Mouse (Mus musculus): ENCODE measurements around the gene Dhdh. TPM values are rescaled to one million over a fixed set of nuclear protein-coding genes. Genes with fewer than 3 reads are reported as not detected.
A peak's percentile ranks its signal among the peaks of the same experiment; 100 is the strongest.

Dhdh gene
- polyA plus RNA-seq, 1 experiment from 2014 or later = 3.5 TPM

- no peaks in the 10 kb centered on the region for H3K27me3 ChIP-seq (ENCODE audit: control insufficient read depth, insufficient read depth, low read length)
- no peaks in the 10 kb centered on the region for H3K9me3 ChIP-seq (ENCODE audit: control insufficient read depth, low read length)
- H3K4me1 ChIP-seq (ENCODE audit: control insufficient read depth, insufficient read depth, low read length) = peaks cover 35% of the 10 kb centered on the region
- peak; percentile 0; the same call in 1 of the 2 replicates for ATAC-seq (ENCODE audit: low FRiP score, low TSS enrichment)
- peak overlapping the region; percentile 75 for H3K9ac ChIP-seq (ENCODE audit: low read depth, low read length)
- H3K36me3 ChIP-seq (ENCODE audit: control insufficient read depth, insufficient read depth, low read length) = peaks cover 26% of the 10 kb centered on the region
- under 1% methylated on average over 16 of the region's 16 CpGs for WGBS
- peak overlapping the region; percentile 94 for H3K4me3 ChIP-seq (ENCODE audit: low read length)
- H3K4me2 ChIP-seq (replicated peaks; ENCODE audit: low read depth, low read length) = peak overlapping the region; percentile 65
- H3K27ac ChIP-seq (ENCODE audit: low read depth, low read length) = peak overlapping the region; percentile 48; the same call in 1 of the 2 replicates
Measured at GRCm38 (mm10) chr7:45435038-45435437, 53.6 kb downstream of the Dhdh start.

DNA sequence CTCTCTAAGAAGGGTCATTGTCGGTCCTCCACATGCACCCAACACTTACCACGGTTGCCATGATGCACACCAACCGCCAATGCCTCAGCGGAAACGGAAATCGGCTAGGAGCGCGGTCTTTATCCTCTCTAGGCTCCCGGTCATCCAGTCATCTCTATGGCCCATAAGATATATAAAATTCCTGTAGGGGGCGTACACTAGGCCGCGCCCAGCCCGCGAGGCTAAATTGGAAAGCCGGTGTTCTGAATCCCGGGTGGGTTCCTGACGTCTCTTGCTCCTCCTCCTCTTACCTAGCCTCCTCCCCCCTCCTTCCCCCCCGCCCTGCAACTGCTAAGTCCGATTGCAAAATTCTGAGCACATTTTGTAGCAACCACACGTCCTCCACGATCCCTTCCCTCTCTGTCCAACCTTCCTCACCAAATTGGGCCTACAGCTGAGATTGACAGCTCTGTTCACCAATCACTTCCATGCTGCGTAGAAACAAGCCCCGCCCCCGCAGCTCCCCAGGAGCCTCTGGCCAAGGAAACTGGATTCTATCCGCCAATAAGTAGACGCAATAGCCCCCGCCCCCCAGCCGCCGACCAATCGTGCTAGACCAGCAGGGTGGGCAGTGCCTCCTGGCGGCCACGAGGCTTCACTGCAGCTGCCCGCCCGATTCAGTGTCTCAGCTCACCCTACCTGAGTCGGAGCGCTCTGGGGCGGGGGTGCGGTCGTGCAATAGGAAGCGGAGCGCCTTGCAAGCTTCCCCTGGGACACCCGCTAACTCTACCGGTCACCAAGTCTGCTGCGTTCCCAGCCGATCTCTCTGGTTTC lies 54.2 kb downstream of the Dhdh start, which contains the start of gene Gys1:
Gene Gys1 (plus strand): TSS at position 642 of the 813 bp plus-strand sequence.
- Histone ChIP-seq H3K36me3 (ENCODE audit: control insufficient read depth, insufficient read depth, low read length) (peaks cover 28% of the 10 kb centered on the region), H3K9me3 (ENCODE audit: control insufficient read depth, low read length) (no peaks in the 10 kb centered on the region), H3K4me2 (replicated peaks; ENCODE audit: low read depth, low read length) (peak within 1 kb of the TSS; percentile 97), H3K4me1 (ENCODE audit: control insufficient read depth, insufficient read depth, low read length) (peaks cover 35% of the 10 kb centered on the region), H3K27ac (ENCODE audit: low read depth, low read length) (peak within 1 kb of the TSS; percentile 86), H3K27me3 (ENCODE audit: control insufficient read depth, insufficient read depth, low read length) (no peaks in the 10 kb centered on the region), H3K4me3 (ENCODE audit: low read length) (peak within 1 kb of the TSS; percentile 94), H3K9ac (ENCODE audit: low read depth, low read length) (peak within 1 kb of the TSS; percentile 82)
- ATAC-seq (ENCODE audit: low FRiP score, low TSS enrichment) = peak; percentile 97
- WGBS = under 1% methylated on average over 45 of the region's 45 CpGs

DNA sequence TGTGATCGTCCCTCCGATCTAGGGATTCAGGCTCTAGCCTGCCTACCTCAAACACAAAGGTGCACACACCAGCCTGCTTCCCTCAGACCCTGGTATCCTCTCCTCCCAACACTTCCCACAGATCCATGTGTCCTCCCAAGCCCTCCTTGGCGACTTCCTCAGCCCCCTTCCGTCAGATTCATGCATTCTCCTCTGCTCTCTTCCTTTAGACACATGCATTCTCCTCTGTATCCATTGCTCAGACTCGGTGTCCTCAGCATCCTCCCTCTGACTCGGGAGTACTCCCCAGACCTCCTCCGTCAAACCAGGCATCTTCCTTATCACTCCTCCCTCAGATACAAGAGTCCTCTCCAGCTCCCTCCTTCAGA lies 54.8 kb downstream of the Dhdh start:
- Histone ChIP-seq H3K4me3 (ENCODE audit: low read length) (peak overlapping the region; percentile 94), H3K4me1 (ENCODE audit: control insufficient read depth, insufficient read depth, low read length) (peaks cover 35% of the 10 kb centered on the region)

DNA sequence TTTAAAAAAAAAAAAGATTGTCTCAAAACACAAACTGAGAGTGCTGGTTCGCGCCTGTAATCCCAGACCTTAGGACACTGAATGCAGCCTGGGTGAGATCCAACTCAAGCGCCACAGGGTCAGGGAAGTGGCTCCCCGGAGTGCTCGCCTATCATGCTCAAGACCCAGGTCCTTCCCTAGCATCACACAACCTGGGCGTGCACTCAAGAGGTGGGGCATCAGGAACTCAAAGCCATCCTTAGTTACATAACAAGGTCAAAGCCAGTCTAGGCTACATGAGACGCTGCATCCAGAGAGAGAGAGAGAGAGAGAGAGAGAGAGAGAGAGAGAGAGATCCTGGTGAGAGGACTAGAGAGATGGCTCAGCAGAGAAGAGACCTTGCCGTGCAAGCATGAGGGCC lies 62.0 kb downstream of the Dhdh start:
- 93% methylated on average over 8 of the region's 8 CpGs for WGBS
- peaks cover 92% of the 10 kb centered on the region for H3K36me3 ChIP-seq (ENCODE audit: control insufficient read depth, insufficient read depth, low read length)
- ATAC-seq (ENCODE audit: low FRiP score, low TSS enrichment) = no peak
- no peaks in the 10 kb centered on the region for H3K27me3 ChIP-seq (ENCODE audit: control insufficient read depth, insufficient read depth, low read length)
- no peak overlapping the region for H3K9ac ChIP-seq (ENCODE audit: low read depth, low read length)
- H3K9me3 ChIP-seq (ENCODE audit: control insufficient read depth, low read length) = no peaks in the 10 kb centered on the region
- H3K4me3 ChIP-seq (ENCODE audit: low read length) = no peak overlapping the region
- H3K4me2 ChIP-seq (replicated peaks; ENCODE audit: low read depth, low read length) = no peak overlapping the region
- no peaks in the 10 kb centered on the region for H3K4me1 ChIP-seq (ENCODE audit: control insufficient read depth, insufficient read depth, low read length)
- no peak overlapping the region for H3K27ac ChIP-seq (ENCODE audit: low read depth, low read length)

More for the DNA sequence above, 54.8 kb downstream of the Dhdh start:
- Histone ChIP-seq H3K27me3 (ENCODE audit: control insufficient read depth, insufficient read depth, low read length) (no peaks in the 10 kb centered on the region), H3K4me2 (replicated peaks; ENCODE audit: low read depth, low read length) (peak overlapping the region; percentile 97), H3K9me3 (ENCODE audit: control insufficient read depth, low read length) (no peaks in the 10 kb centered on the region), H3K36me3 (ENCODE audit: control insufficient read depth, insufficient read depth, low read length) (peaks cover 34% of the 10 kb centered on the region), H3K27ac (ENCODE audit: low read depth, low read length) (peak overlapping the region; percentile 86; the same call in 1 of the 2 replicates), H3K9ac (ENCODE audit: low read depth, low read length) (peak overlapping the region; percentile 82)
- 1% methylated on average over 7 of the region's 7 CpGs for WGBS
- ATAC-seq (ENCODE audit: low FRiP score, low TSS enrichment) = no peak

DNA sequence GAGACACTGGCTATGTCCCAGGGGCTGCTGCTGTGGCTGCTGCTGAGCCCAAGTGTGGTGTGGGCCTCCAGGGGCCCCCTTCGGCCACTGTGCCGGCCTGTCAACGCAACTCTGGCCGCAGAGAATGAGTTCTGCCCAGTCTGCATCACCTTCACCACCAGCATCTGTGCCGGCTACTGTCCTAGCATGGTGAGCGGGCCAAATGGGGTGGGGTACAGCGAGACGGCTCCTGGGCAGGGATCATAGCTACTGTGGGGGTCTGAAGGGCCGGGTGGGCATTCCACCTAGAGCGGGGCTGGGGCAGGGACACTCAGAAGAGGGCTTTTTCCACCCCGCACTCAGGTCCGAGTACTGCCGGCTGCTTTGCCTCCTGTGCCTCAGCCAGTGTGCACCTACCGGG lies 67.4 kb downstream of the Dhdh start:
- Histone ChIP-seq H3K36me3 (ENCODE audit: control insufficient read depth, insufficient read depth, low read length) (peaks cover 54% of the 10 kb centered on the region), H3K27me3 (ENCODE audit: control insufficient read depth, insufficient read depth, low read length) (peaks cover 27% of the 10 kb centered on the region), H3K4me2 (replicated peaks; ENCODE audit: low read depth, low read length) (no peak overlapping the region), H3K27ac (ENCODE audit: low read depth, low read length) (no peak overlapping the region), H3K9me3 (ENCODE audit: control insufficient read depth, low read length) (no peaks in the 10 kb centered on the region), H3K4me3 (ENCODE audit: low read length) (no peak overlapping the region), H3K4me1 (ENCODE audit: control insufficient read depth, insufficient read depth, low read length) (peaks cover 8% of the 10 kb centered on the region), H3K9ac (ENCODE audit: low read depth, low read length) (no peak overlapping the region)
- 89% methylated on average over 13 of the region's 14 CpGs for WGBS
- no peak for ATAC-seq (ENCODE audit: low FRiP score, low TSS enrichment)

Small RNA genes lying within 50 kb of the gene (microRNA-seq; reads per million reads assigned to microRNA genes)
- gene Gm22133 = not detected

Other genes with a start within 250 kb of the Dhdh start
- gene Cd37, start 249.7 kb downstream of the Dhdh start, polyA plus RNA-seq (2014; fragmentation: Nextera tagmentation; extraction: Ambion mirVana) = 0.60 and 1.2 TPM in 2 replicates
- gene Slc6a16, start 247.7 kb downstream of the Dhdh start, polyA plus RNA-seq (2014; fragmentation: Nextera tagmentation; extraction: Ambion mirVana) = 0.18 and 0.20 TPM in 2 replicates
- not detected in 2 replicates for gene Slc6a21, start 211.3 kb downstream of the Dhdh start, polyA plus RNA-seq (2014; fragmentation: Nextera tagmentation; extraction: Ambion mirVana)
- gene Trpm4, start 155.0 kb downstream of the Dhdh start, polyA plus RNA-seq (2014; fragmentation: Nextera tagmentation; extraction: Ambion mirVana) = 10.1 and 11.3 TPM in 2 replicates
- gene Hrc, start 153.5 kb downstream of the Dhdh start, polyA plus RNA-seq (2014; fragmentation: Nextera tagmentation; extraction: Ambion mirVana) = 1.5 and 2.7 TPM in 2 replicates
- gene Ppfia3, start 121.8 kb downstream of the Dhdh start, polyA plus RNA-seq (2014; fragmentation: Nextera tagmentation; extraction: Ambion mirVana) = 6.7 and 7.6 TPM in 2 replicates
- 0.57 and 0.66 TPM in 2 replicates for gene Lin7b, start 118.2 kb downstream of the Dhdh start, polyA plus RNA-seq (2014; fragmentation: Nextera tagmentation; extraction: Ambion mirVana)
- gene Snrnp70, start 93.1 kb downstream of the Dhdh start, polyA plus RNA-seq (2014; fragmentation: Nextera tagmentation; extraction: Ambion mirVana) = 100 and 171 TPM in 2 replicates
- not detected in 2 replicates for gene Kcna7, start 83.2 kb downstream of the Dhdh start, polyA plus RNA-seq (2014; fragmentation: Nextera tagmentation; extraction: Ambion mirVana)
- gene Ntf5, start 75.1 kb downstream of the Dhdh start, polyA plus RNA-seq (2014; fragmentation: Nextera tagmentation; extraction: Ambion mirVana) = 1.3 and 1.4 TPM in 2 replicates
- not detected in 2 replicates for gene Lhb, start 68.0 kb downstream of the Dhdh start, polyA plus RNA-seq (2014; fragmentation: Nextera tagmentation; extraction: Ambion mirVana)
- 21.4 and 35.0 TPM in 2 replicates for gene Gys1, start 54.0 kb downstream of the Dhdh start, polyA plus RNA-seq (2014; fragmentation: Nextera tagmentation; extraction: Ambion mirVana)
- 158 and 228 TPM in 2 replicates for gene Ruvbl2, start 50.7 kb downstream of the Dhdh start, polyA plus RNA-seq (2014; fragmentation: Nextera tagmentation; extraction: Ambion mirVana)
- gene Ftl1, start 28.9 kb downstream of the Dhdh start, polyA plus RNA-seq (2014; fragmentation: Nextera tagmentation; extraction: Ambion mirVana) = 3,941 and 4,356 TPM in 2 replicates
- 97.3 and 110 TPM in 2 replicates for gene Bax, start 21.9 kb downstream of the Dhdh start, polyA plus RNA-seq (2014; fragmentation: Nextera tagmentation; extraction: Ambion mirVana)
- 0.64 and 0.84 TPM in 2 replicates for gene Tulp2, start 6.9 kb downstream of the Dhdh start, polyA plus RNA-seq (2014; fragmentation: Nextera tagmentation; extraction: Ambion mirVana)
- not detected in 2 replicates for gene Gm45808, start 2.0 kb downstream of the Dhdh start, polyA plus RNA-seq (2014; fragmentation: Nextera tagmentation; extraction: Ambion mirVana)
- 141 and 190 TPM in 2 replicates for gene Nucb1, start 21.6 kb upstream of the Dhdh start, polyA plus RNA-seq (2014; fragmentation: Nextera tagmentation; extraction: Ambion mirVana)
- 13.4 and 15.7 TPM in 2 replicates for gene Ppp1r15a, start 37.5 kb upstream of the Dhdh start, polyA plus RNA-seq (2014; fragmentation: Nextera tagmentation; extraction: Ambion mirVana)
- 4.7 and 5.1 TPM in 2 replicates for gene Plekha4, start 37.5 kb upstream of the Dhdh start, polyA plus RNA-seq (2014; fragmentation: Nextera tagmentation; extraction: Ambion mirVana)
- gene Hsd17b14, start 66.1 kb upstream of the Dhdh start, polyA plus RNA-seq (2014; fragmentation: Nextera tagmentation; extraction: Ambion mirVana) = 12.8 and 13.5 TPM in 2 replicates
- gene Bcat2, start 81.3 kb upstream of the Dhdh start, polyA plus RNA-seq (2014; fragmentation: Nextera tagmentation; extraction: Ambion mirVana) = 61.1 and 73.7 TPM in 2 replicates
- gene Fgf21, start 126.7 kb upstream of the Dhdh start, polyA plus RNA-seq (2014; fragmentation: Nextera tagmentation; extraction: Ambion mirVana) = not detected in 2 replicates
- gene Fut1, start 128.5 kb upstream of the Dhdh start, polyA plus RNA-seq (2014; fragmentation: Nextera tagmentation; extraction: Ambion mirVana) = 0.14 TPM in 2 replicates
- 0.11 and 0.23 TPM in 2 replicates for gene Izumo1, start 133.0 kb upstream of the Dhdh start, polyA plus RNA-seq (2014; fragmentation: Nextera tagmentation; extraction: Ambion mirVana)
- 12.1 and 18.7 TPM in 2 replicates for gene Rasip1, start 138.7 kb upstream of the Dhdh start, polyA plus RNA-seq (2014; fragmentation: Nextera tagmentation; extraction: Ambion mirVana)
- gene Mamstr, start 151.2 kb upstream of the Dhdh start, polyA plus RNA-seq (2014; fragmentation: Nextera tagmentation; extraction: Ambion mirVana) = 3.6 and 5.0 TPM in 2 replicates
- gene Fut2, start 177.6 kb upstream of the Dhdh start, polyA plus RNA-seq (2014; fragmentation: Nextera tagmentation; extraction: Ambion mirVana) = 0.26 and 0.31 TPM in 2 replicates
- 0.20 and 0.27 TPM in 2 replicates for gene Ntn5, start 195.2 kb upstream of the Dhdh start, polyA plus RNA-seq (2014; fragmentation: Nextera tagmentation; extraction: Ambion mirVana)
- 0.17 and 0.28 TPM in 2 replicates for gene Sec1, start 205.6 kb upstream of the Dhdh start, polyA plus RNA-seq (2014; fragmentation: Nextera tagmentation; extraction: Ambion mirVana)
- 6.9 and 11.9 TPM in 2 replicates for gene Car11, start 211.0 kb upstream of the Dhdh start, polyA plus RNA-seq (2014; fragmentation: Nextera tagmentation; extraction: Ambion mirVana)
- gene Dbp, start 216.3 kb upstream of the Dhdh start, polyA plus RNA-seq (2014; fragmentation: Nextera tagmentation; extraction: Ambion mirVana) = 6.6 and 7.7 TPM in 2 replicates
- gene Rpl18, start 226.7 kb upstream of the Dhdh start, polyA plus RNA-seq (2014; fragmentation: Nextera tagmentation; extraction: Ambion mirVana) = 1,328 and 1,679 TPM in 2 replicates
- 16.8 and 23.9 TPM in 2 replicates for gene Sphk2, start 229.2 kb upstream of the Dhdh start, polyA plus RNA-seq (2014; fragmentation: Nextera tagmentation; extraction: Ambion mirVana)
- 1.2 and 2.1 TPM in 2 replicates for gene Fam83e, start 232.4 kb upstream of the Dhdh start, polyA plus RNA-seq (2014; fragmentation: Nextera tagmentation; extraction: Ambion mirVana)
- 0.29 TPM in 1 of 2 replicates, not detected in the other for gene Spaca4, start 237.0 kb upstream of the Dhdh start, polyA plus RNA-seq (2014; fragmentation: Nextera tagmentation; extraction: Ambion mirVana)

All from kidney, embryonic 14.5 days (tissue).